Mouse (Mus musculus): ENCODE results near the gene Hoxa10. TPM values are rescaled to one million over a fixed set of nuclear protein-coding genes. Genes with fewer than 3 reads are reported as not detected.

Hoxa10 gene
- polyA plus RNA-seq, 1 experiment: not detected

GRCm38 (mm10) chr6:52248638-52249414 is 8.2 kb upstream of the Hoxa10 start:
- Histone ChIP-seq H3K9me3 (replicated peaks; ENCODE audit: control insufficient read depth, insufficient read depth, low read length, poor library complexity, severe bottlenecking) (no peaks in the 10 kb centered on the region), H3K27me3 (ENCODE audit: control insufficient read depth, insufficient read depth, low read length, poor library complexity, severe bottlenecking) (peaks cover 64% of the 10 kb centered on the region), H3K9ac (ENCODE audit: low read depth, poor library complexity, severe bottlenecking) (no peak overlapping the region), H3K4me3 (ENCODE audit: low read depth, low read length) (0 out of 2 replicates have a peak overlapping the region, but pooled peaks have one; percentile 8), H3K4me1 (ENCODE audit: control insufficient read depth, insufficient read depth, low read length) (no peaks in the 10 kb centered on the region), H3K36me3 (ENCODE audit: control insufficient read depth, insufficient read depth, low read length, poor library complexity, severe bottlenecking) (no peaks in the 10 kb centered on the region), H3K27ac (ENCODE audit: insufficient read depth, low read length) (no peak overlapping the region)
- TF ChIP-seq EP300 (IDR thresholded peaks at IDR 0.05; ENCODE audit: insufficient read depth, low read depth, low read length) (no peak), POLR2A (IDR thresholded peaks at IDR 0.05; ENCODE audit: insufficient read depth, low read length) (no peak), CTCF (IDR thresholded peaks at IDR 0.05; ENCODE audit: low read depth, low read length) (no peak)

GRCm38 (mm10) chr6:52247766-52248637 is 7.3 kb upstream of the Hoxa10 start:
- Histone ChIP-seq H3K27me3 (ENCODE audit: control insufficient read depth, insufficient read depth, low read length, poor library complexity, severe bottlenecking) (peaks cover 63% of the 10 kb centered on the region), H3K4me1 (ENCODE audit: control insufficient read depth, insufficient read depth, low read length) (no peaks in the 10 kb centered on the region), H3K27ac (ENCODE audit: insufficient read depth, low read length) (no peak overlapping the region), H3K9me3 (replicated peaks; ENCODE audit: control insufficient read depth, insufficient read depth, low read length, poor library complexity, severe bottlenecking) (no peaks in the 10 kb centered on the region), H3K36me3 (ENCODE audit: control insufficient read depth, insufficient read depth, low read length, poor library complexity, severe bottlenecking) (no peaks in the 10 kb centered on the region), H3K9ac (ENCODE audit: low read depth, poor library complexity, severe bottlenecking) (no peak overlapping the region), H3K4me3 (ENCODE audit: low read depth, low read length) (no peak overlapping the region)
- TF ChIP-seq POLR2A (IDR thresholded peaks at IDR 0.05; ENCODE audit: insufficient read depth, low read length): no peak
- TF ChIP-seq CTCF (IDR thresholded peaks at IDR 0.05; ENCODE audit: low read depth, low read length): no peak
- no peak for TF ChIP-seq EP300 (IDR thresholded peaks at IDR 0.05; ENCODE audit: insufficient read depth, low read depth, low read length)

- Histone ChIP-seq H3K27ac (ENCODE audit: insufficient read depth, low read length) (no peak overlapping the region), H3K36me3 (ENCODE audit: control insufficient read depth, insufficient read depth, low read length, poor library complexity, severe bottlenecking) (no peaks in the 10 kb centered on the region), H3K9ac (ENCODE audit: low read depth, poor library complexity, severe bottlenecking) (no peak overlapping the region), H3K27me3 (ENCODE audit: control insufficient read depth, insufficient read depth, low read length, poor library complexity, severe bottlenecking) (peaks cover 63% of the 10 kb centered on the region), H3K4me3 (ENCODE audit: low read depth, low read length) (no peak overlapping the region), H3K9me3 (replicated peaks; ENCODE audit: control insufficient read depth, insufficient read depth, low read length, poor library complexity, severe bottlenecking) (no peaks in the 10 kb centered on the region), H3K4me1 (ENCODE audit: control insufficient read depth, insufficient read depth, low read length) (no peaks in the 10 kb centered on the region)
- no peak for TF ChIP-seq EP300 (IDR thresholded peaks at IDR 0.05; ENCODE audit: insufficient read depth, low read depth, low read length)
Measured at GRCm38 (mm10) chr6:52246916-52247315, 6.3 kb upstream of the Hoxa10 start.

GRCm38 (mm10) chr6:52246403-52246803 is 5.7 kb upstream of the Hoxa10 start:
- Histone ChIP-seq H3K36me3 (ENCODE audit: control insufficient read depth, insufficient read depth, low read length, poor library complexity, severe bottlenecking) (no peaks in the 10 kb centered on the region), H3K4me3 (ENCODE audit: low read depth, low read length) (no peak overlapping the region), H3K9me3 (replicated peaks; ENCODE audit: control insufficient read depth, insufficient read depth, low read length, poor library complexity, severe bottlenecking) (no peaks in the 10 kb centered on the region), H3K27ac (ENCODE audit: insufficient read depth, low read length) (no peak overlapping the region), H3K27me3 (ENCODE audit: control insufficient read depth, insufficient read depth, low read length, poor library complexity, severe bottlenecking) (peaks cover 61% of the 10 kb centered on the region), H3K4me1 (ENCODE audit: control insufficient read depth, insufficient read depth, low read length) (no peaks in the 10 kb centered on the region), H3K9ac (ENCODE audit: low read depth, poor library complexity, severe bottlenecking) (no peak overlapping the region)
- TF ChIP-seq POLR2A (IDR thresholded peaks at IDR 0.05; ENCODE audit: insufficient read depth, low read length) (no peak), EP300 (IDR thresholded peaks at IDR 0.05; ENCODE audit: insufficient read depth, low read depth, low read length) (no peak), CTCF (IDR thresholded peaks at IDR 0.05; ENCODE audit: low read depth, low read length) (no peak)

- Histone ChIP-seq H3K4me3 (ENCODE audit: low read depth, low read length) (peak within 1 kb of the TSS; percentile 6), H3K9ac (ENCODE audit: low read depth, poor library complexity, severe bottlenecking) (peak within 1 kb of the TSS; percentile 39; the same call in 1 of the 2 replicates), H3K36me3 (ENCODE audit: control insufficient read depth, insufficient read depth, low read length, poor library complexity, severe bottlenecking) (no peaks in the 10 kb centered on the region), H3K27me3 (ENCODE audit: control insufficient read depth, insufficient read depth, low read length, poor library complexity, severe bottlenecking) (peaks cover 64% of the 10 kb centered on the region), H3K9me3 (replicated peaks; ENCODE audit: control insufficient read depth, insufficient read depth, low read length, poor library complexity, severe bottlenecking) (no peaks in the 10 kb centered on the region), H3K27ac (ENCODE audit: insufficient read depth, low read length) (no peak within 1 kb of the TSS), H3K4me1 (ENCODE audit: control insufficient read depth, insufficient read depth, low read length) (no peaks in the 10 kb centered on the region)
- TF ChIP-seq EP300 (IDR thresholded peaks at IDR 0.05; ENCODE audit: insufficient read depth, low read depth, low read length) (no peak), POLR2A (IDR thresholded peaks at IDR 0.05; ENCODE audit: insufficient read depth, low read length) (no peak), CTCF (IDR thresholded peaks at IDR 0.05; ENCODE audit: low read depth, low read length) (no peak)
Measured at GRCm38 (mm10) chr6:52245757-52246142, 5.1 kb upstream of the Hoxa10 start, which contains the start of gene Hoxa11. Gene Hoxa11, minus strand, starts transcription at chr6:52245810.

Data from ES-Bruce4 (cell line).